Mouse (Mus musculus) adrenal gland, postnatal 25 days (tissue): ENCODE data around the gene Tgfbr3l. TPM values are rescaled to one million over a fixed set of nuclear protein-coding genes. Genes with fewer than 3 reads are reported as not detected.
"Not testable (repeated sequence)": the region's sequence is repeated elsewhere in the genome, so short reads cannot be mapped to it uniquely, and the experiment has no call there.

Experiments
- DNase-seq: peaks from one replicate; pipeline ENCODE4 v3.0.0; 2021; ENCODE audit warnings: mixed read lengths
- total RNA-seq: library from RNA; stranded (reverse); gene quantifications from 2 replicates; pipeline ENCODE4 v1.2.3, GENCODE M21; 2021

Gene Tgfbr3l
- total RNA-seq, 1 experiment from 2014 or later, result 22.6 TPM

GRCm38 (mm10) chr8:4237814-4238433 is 10.1 kb upstream of the Tgfbr3l start:
- DNase-seq, result peak; percentile 51

- peak; percentile 100 for DNase-seq
These were observed 9.4 kb upstream of the Tgfbr3l start, which contains the start of the genes Map2k7 and Gm49320 for GRCm38 (mm10) chr8:4238434-4239192. TSS of gene Map2k7 (plus strand) at chr8:4238740. TSS of gene Gm49320 (plus strand) at chr8:4238865.

DNA sequence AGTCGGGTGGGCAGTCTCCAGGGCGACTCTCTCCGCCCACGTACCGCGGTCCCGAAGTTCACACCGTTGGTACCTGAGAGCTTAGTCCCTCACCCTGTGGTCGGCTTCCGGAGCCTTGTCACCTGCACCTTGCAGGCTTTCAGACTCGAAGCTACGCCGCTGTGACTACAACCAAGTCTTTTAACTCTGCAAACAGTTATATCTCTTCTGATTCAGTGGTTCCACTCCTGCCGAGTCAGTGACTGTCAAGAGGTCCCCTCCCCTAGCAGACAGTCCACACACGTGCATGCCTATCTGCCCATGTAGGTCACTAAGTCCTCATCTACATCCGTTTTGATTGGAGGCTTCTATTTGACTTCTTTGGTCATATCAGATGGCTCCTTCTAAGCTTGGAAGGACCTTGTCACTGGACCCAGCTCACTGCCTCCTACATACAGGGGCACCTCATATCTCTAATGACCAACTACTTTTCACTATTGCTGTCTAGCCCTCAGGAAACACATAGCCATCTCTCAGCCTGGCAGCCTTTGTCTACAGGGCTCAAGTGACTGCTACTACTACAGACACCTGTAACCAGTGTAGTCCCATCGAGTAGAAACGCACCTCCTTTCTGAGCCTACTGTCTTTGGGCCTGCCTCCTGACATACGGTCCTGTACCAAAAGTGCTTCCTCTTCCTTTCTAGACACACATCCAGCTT is 8.7 kb upstream of the Tgfbr3l start:
- no peak for DNase-seq

DNA sequence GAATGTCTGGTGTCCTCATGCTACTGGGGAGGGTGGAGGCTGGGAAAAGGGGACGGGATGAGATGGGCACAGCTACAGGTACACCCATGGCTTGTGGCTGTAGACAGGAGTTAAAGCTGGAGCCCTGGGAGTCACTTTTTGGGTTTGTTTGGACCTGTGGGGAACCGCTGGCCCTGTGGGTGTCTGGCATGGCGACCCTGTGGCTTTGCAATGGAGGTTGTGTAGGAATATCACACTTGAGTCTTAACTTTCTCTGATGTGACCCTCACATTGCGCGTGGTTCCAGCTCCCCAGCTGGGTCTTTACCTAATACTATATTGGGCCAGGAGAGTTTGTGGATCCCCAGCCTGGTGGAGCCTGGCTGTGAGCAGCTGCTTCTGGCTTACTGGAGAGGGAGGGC is 3.0 kb upstream of the Tgfbr3l start:
- DNase-seq, result no peak

GRCm38 (mm10) chr8:4245737-4246136 is 2.3 kb upstream of the Tgfbr3l start:
- DNase-seq, result no peak

DNA sequence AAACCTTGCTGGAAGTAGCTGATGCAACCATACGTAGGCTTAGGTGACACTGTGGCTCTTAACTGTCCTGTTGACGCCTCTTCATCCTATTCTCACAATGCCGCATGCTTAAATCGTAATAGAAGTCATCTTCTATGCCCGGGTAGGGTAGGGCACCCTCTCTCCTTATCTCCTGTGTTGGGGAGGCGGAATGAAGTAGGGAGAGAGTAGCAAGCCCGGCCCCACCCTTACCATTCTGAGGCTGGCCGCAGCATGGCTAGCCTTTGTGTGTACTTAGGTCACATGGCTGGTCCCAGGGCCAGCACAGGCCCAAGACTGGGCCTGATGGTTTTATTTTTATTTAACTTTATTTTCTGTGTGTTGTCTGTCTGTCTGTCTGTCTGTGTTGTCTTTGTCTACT is 773 bp upstream of the Tgfbr3l start:
- no peak for DNase-seq

DNA sequence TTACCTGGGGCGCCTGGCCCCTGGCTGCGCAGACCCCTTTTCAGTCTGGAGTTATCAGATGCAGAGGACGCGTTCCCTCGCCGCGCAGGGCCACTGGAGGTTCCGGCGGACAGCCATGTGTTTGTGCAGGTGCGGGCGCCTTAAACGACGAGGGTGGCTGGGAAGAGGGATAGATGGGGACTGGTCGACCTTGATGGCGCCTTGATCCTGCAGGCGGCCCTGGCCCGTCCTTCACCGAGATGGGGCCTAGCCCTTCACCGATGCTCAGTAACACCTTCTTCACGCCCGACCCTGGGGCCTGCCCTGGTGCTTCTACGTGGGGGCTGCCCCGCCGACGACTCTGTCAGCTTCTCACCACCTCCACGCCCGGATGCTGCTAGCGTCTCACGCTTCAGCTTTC is 1.2 kb downstream of the Tgfbr3l start:
- DNase-seq, result peak; percentile 47

DNA sequence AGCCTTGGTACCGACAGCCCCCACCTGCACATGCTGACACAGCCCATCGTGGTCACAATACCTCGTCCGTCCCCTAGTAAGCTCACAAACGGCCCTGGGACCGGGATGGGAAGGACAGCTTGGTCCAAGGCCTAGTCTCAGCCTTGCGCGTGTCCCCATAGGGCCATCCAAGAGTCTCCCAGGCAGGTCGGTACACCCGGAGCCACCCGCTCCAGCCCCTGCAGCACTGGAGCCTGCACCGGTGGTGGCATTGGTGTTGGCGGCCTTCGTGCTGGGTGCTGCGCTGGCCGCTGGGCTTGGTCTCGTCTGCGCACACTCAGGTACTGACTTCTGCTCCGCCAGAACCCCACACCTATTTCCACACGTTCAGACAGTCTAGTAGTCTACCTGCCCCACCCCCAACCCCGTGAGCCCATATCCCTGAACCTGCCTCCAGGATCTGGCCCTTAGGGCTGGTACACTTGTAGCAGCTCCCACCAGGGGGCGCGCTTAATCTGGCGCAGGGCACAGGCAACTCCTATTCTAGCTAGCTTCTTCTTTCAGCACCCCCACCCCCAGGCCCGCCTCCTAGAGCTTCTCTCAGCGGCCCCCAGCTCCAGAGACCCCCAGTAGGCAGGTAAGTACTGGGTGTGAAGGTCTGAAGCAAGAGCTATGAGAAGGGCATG is 2.4 kb downstream of the Tgfbr3l start:
- DNase-seq, result peak; percentile 90

GRCm38 (mm10) chr8:4252116-4252760 is 4.2 kb downstream of the Tgfbr3l start:
- DNase-seq, result no peak

- DNase-seq, result peak; percentile 97
These were observed 5.2 kb downstream of the Tgfbr3l start, which contains the start of gene Snapc2 for GRCm38 (mm10) chr8:4252934-4253841. TSS of gene Snapc2 (plus strand) at chr8:4253080.

DNA sequence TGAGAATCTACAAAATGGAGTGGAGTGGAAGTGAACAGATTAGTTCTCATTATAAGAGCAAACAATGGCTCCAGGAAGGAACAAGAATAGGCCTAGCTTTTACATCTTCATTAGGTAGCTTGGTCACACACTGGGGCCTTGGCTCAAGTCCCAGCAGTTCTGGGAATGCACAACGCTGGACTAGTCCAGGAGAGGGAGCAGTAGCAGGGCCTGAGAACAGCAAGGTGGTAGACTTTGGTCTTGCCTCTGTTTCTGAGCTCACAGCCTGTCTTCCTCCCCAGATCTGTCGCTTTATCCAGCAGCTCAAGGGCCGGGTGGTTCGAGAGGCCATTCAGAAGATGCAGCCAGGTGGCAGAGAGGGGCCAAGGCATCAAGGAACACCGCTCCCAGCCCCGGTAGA is 6.0 kb downstream of the Tgfbr3l start:
- DNase-seq, result peak; percentile 59

GRCm38 (mm10) chr8:4255471-4255870 is 7.5 kb downstream of the Tgfbr3l start:
- not testable (repeated sequence) for DNase-seq

- DNase-seq, result no peak
These were observed 8.9 kb downstream of the Tgfbr3l start for GRCm38 (mm10) chr8:4256911-4257310.

DNA sequence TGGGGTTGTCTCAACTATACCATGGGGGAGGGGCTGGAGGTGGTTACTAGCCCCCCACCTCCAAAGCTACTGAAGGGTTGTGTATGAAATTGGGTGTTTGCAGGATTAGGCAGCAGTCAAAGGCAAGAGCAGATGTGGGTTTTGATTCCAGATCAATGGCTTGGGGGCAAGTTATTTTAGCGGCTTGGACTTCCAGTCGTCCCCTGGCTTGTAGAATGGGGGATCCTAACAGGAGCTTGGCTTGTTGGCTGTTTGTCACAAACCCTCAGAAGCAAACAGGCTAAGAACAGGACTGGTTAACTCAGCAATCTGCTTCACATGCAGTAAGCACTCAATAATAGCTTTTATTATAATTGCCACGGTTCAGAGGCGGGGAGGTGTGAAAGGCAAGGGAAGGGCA is 9.3 kb downstream of the Tgfbr3l start:
- no peak for DNase-seq

DNA sequence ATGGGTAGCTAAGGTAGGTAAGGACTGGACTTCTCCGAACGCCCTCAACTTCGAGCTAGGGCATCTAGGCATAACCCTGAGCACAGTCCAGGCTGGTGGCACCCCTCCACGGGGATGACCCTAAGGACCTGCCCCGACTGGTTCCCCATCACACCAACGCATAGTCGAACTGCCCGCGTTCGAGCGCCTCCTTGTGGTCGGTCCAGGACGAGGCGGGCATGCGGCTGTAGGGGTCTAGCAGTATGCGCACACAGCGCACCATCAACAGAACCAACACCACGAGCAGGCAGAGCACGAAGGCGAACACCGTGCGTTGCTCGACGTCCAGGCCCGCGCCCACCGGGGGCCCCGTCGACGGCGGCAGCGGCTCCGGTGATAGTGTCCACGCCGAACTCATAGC is 10.2 kb downstream of the Tgfbr3l start:
- DNase-seq, result peak; percentile 76

- no peak for DNase-seq
These were observed 10.7 kb downstream of the Tgfbr3l start for GRCm38 (mm10) chr8:4258678-4259077.

GRCm38 (mm10) chr8:4259125-4259804 is 11.3 kb downstream of the Tgfbr3l start, which contains the start of gene Ctxn1:
TSS of gene Ctxn1 (minus strand) at chr8:4259274.
- peak; percentile 99 for DNase-seq

DNA sequence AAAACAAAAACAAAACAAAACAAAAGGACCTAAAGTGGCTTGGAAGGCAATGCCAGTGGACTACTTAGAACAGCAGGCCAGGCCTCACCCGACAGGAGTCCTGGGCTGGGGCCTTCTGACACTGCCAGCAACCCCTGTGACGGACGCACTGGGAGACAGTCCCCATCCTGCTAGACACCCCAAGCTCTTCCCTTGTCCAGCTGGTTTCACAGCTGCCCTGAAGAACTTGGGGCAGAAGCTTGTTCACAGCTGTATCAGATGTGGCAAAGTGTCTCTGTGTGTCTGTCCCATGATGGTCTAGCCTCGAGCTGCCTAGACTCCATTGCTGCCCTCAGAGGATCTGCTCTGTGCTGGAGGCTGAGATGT is 11.8 kb downstream of the Tgfbr3l start:
- DNase-seq, result no peak

- no peak for DNase-seq
These were observed 15.2 kb downstream of the Tgfbr3l start for GRCm38 (mm10) chr8:4263105-4263791.
